Mouse (Mus musculus): Measurements from ENCODE around the gene Katnal1. TPM values are rescaled to one million over a fixed set of nuclear protein-coding genes. Genes with fewer than 3 reads are reported as not detected.
A peak's percentile ranks its signal among the peaks of the same experiment; 100 is the strongest.

The Katnal1 gene
- polyA plus RNA-seq, 1 experiment: 1.2 TPM

DNA sequence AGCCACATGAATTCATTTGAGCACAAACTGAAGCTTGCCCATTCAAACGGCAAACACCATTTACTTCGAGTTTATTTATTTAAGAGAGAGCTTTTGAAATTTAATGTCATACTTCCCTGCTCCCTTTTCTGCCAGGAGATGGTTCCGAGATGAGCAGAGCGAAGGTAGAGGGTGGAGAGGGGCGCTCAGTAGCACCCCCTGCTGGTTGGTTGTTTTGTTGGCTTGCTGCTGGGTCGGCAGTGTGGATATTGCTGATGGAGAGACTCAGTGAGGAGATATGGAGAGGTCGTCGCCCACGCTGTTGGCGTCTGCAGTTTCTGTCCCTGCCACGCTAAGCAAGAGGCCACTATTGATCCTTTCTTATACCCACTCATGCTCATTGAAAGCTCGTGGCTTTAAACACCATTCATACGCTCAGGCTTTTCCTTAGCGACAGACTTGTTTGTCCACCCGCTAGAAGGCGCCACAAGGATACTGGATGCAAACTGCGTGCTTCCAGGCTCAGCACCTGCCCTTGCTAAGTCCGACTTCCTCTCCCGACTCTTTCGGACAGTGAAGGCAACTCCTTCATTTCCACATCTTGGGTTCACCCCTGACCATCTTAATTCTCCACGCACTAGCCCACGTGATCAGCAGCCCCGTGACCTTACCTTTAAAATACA is 97.4 kb downstream of the Katnal1 start:
- H3K4me3 ChIP-seq (replicated peaks): peak overlapping the region; percentile 47
- peaks cover 10% of the 10 kb centered on the region for H3K4me1 ChIP-seq (ENCODE audit: control insufficient read depth)
- TF ChIP-seq TAL1 (IDR thresholded peaks at IDR 0.05; ENCODE audit: low read length) (no peak), GATA1 (IDR thresholded peaks at IDR 0.05; ENCODE audit: low read length) (no peak)
- no peaks in the 10 kb centered on the region for H3K36me3 ChIP-seq (ENCODE audit: control insufficient read depth)
- H3K27me3 ChIP-seq (ENCODE audit: control insufficient read depth): peaks cover 33% of the 10 kb centered on the region
- H3K9me3 ChIP-seq (ENCODE audit: control insufficient read depth, low read length): no peaks in the 10 kb centered on the region

GRCm38 (mm10) chr5:148831141-148831547 is 98.0 kb downstream of the Katnal1 start:
- Histone ChIP-seq H3K4me3 (replicated peaks) (peak overlapping the region; percentile 47), H3K4me1 (ENCODE audit: control insufficient read depth) (peaks cover 10% of the 10 kb centered on the region), H3K36me3 (ENCODE audit: control insufficient read depth) (no peaks in the 10 kb centered on the region), H3K27me3 (ENCODE audit: control insufficient read depth) (peaks cover 33% of the 10 kb centered on the region), H3K9me3 (ENCODE audit: control insufficient read depth, low read length) (no peaks in the 10 kb centered on the region)
- TF ChIP-seq GATA1 (IDR thresholded peaks at IDR 0.05; ENCODE audit: low read length): no peak
- TF ChIP-seq TAL1 (IDR thresholded peaks at IDR 0.05; ENCODE audit: low read length): no peak

GRCm38 (mm10) chr5:148825732-148826131 is 103.4 kb downstream of the Katnal1 start:
- Histone ChIP-seq H3K9me3 (ENCODE audit: control insufficient read depth, low read length) (no peaks in the 10 kb centered on the region), H3K4me3 (replicated peaks) (no peak overlapping the region), H3K4me1 (ENCODE audit: control insufficient read depth) (no peaks in the 10 kb centered on the region; the same call in 1 of the 2 replicates), H3K36me3 (ENCODE audit: control insufficient read depth) (no peaks in the 10 kb centered on the region), H3K27me3 (ENCODE audit: control insufficient read depth) (peaks cover 8% of the 10 kb centered on the region)
- TF ChIP-seq TAL1 (IDR thresholded peaks at IDR 0.05; ENCODE audit: low read length) (no peak), GATA1 (IDR thresholded peaks at IDR 0.05; ENCODE audit: low read length) (no peak)

DNA sequence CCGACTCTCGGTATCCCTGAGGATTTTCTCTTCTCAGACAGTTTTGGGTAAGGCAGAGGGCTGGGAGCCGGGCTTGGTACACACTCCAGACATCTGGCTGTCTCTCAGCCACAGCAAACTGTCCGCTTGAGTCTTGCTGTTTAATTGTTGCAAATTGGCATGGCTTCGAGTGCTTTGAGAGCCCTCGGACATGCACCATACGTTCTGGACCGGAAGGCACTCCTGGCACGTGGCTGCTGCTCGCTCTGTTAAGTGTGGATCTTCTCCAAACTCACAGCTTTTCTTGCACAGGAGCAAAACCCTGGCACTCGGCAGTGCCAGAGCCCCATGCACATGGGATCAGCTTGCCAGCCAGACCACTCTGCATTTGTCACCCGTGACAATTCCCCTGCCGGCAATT is 106.3 kb downstream of the Katnal1 start:
- H3K36me3 ChIP-seq (ENCODE audit: control insufficient read depth): no peaks in the 10 kb centered on the region
- no peak for TF ChIP-seq TAL1 (IDR thresholded peaks at IDR 0.05; ENCODE audit: low read length)
- no peak for TF ChIP-seq GATA1 (IDR thresholded peaks at IDR 0.05; ENCODE audit: low read length)
- H3K9me3 ChIP-seq (ENCODE audit: control insufficient read depth, low read length): no peaks in the 10 kb centered on the region
- H3K4me3 ChIP-seq (replicated peaks): no peak overlapping the region
- H3K4me1 ChIP-seq (ENCODE audit: control insufficient read depth): peaks cover 2% of the 10 kb centered on the region; the same call in 1 of the 2 replicates
- peaks cover 20% of the 10 kb centered on the region for H3K27me3 ChIP-seq (ENCODE audit: control insufficient read depth)

Other genes with a start within 250 kb of the Katnal1 start
- gene Gm42791, start 65.8 kb upstream of the Katnal1 start, polyA plus RNA-seq (2012): 0.36 and 0.93 TPM in 2 replicates

Measured in erythroblast, embryonic 14.5 days (primary cell).